Comparison of ENCODE assay signal across 15 mouse cellular contexts in genomic region chr7:16884334-16884733, GRCm38 (mm10). TPM values are rescaled to one million over a fixed set of nuclear protein-coding genes. Genes with fewer than 3 reads are reported as not detected.
"Had no signal": no experiment of that assay in that cellular context is flagged by ENCODE, and none has a peak within 500 bp of the region (broad histone marks: within the 10 kb centered on the region; RNA-seq: fewer than 3 reads in every experiment).

No protein-coding gene starts in this region.

- DNase-seq: kidney, adult 8-10 months; kidney, postnatal 14 days; kidney, postnatal 4 days; liver, postnatal 0 days; lung, embryonic 14.5 days; thymus, adult 2 months; thymus, postnatal 14 days had no signal

- H3K9me3 ChIP-seq: midbrain, embryonic 15.5 days had no signal

- ATAC-seq: liver, postnatal 0 days had no signal

- H3K27ac ChIP-seq: kidney, embryonic 15.5 days; limb, embryonic 12.5 days; limb, embryonic 15.5 days; liver, embryonic 14.5 days; macrophage; midbrain, embryonic 12.5 days; midbrain, embryonic 15.5 days; neural tube, embryonic 12.5 days had no signal

- H3K9ac ChIP-seq: kidney, embryonic 15.5 days; limb, embryonic 12.5 days; limb, embryonic 15.5 days; liver, embryonic 14.5 days; liver, postnatal 0 days; lung, embryonic 14.5 days; midbrain, embryonic 12.5 days; midbrain, embryonic 15.5 days; neural tube, embryonic 12.5 days had no signal

- H3K4me2 ChIP-seq: midbrain, embryonic 15.5 days had no signal

RNA-seq across cellular contexts. Expression of gene Gng8, which starts 7.3 kb away (rescaled TPM):
- polyA plus RNA-seq: macrophage had no signal
